Mouse (Mus musculus): ENCODE data around the gene Arfgap1. TPM values are rescaled to one million over a fixed set of nuclear protein-coding genes. Genes with fewer than 3 reads are reported as not detected.

Gene Arfgap1
- polyA plus RNA-seq (2015; fragmentation: Nextera tagmentation; extraction: Ambion mirVana) = 33.4 TPM in 2 replicates

GRCm38 (mm10) chr2:180967010-180967763 lies at the start of gene Arfgap1:
TSS of gene Arfgap1 (plus strand) at chr2:180967225.
- Histone ChIP-seq H3K9me3 (replicated peaks) (no peaks in the 10 kb centered on the region), H3K9ac (peak within 1 kb of the TSS; percentile 96), H3K36me3 (peaks cover 35% of the 10 kb centered on the region), H3K4me1 (replicated peaks) (peaks cover 49% of the 10 kb centered on the region), H3K4me2 (peak within 1 kb of the TSS; percentile 90), H3K4me3 (replicated peaks) (peak within 1 kb of the TSS; percentile 96), H3K27ac (peak within 1 kb of the TSS; percentile 87), H3K27me3 (no peaks in the 10 kb centered on the region)
- ATAC-seq (ENCODE audit: low read depth) (peak; percentile 92), DNase-seq (peak; percentile 79)
- under 1% methylated on average over 57 of the region's 57 CpGs for WGBS (ENCODE audit: insufficient replicate concordance)

- peak overlapping the region; percentile 86 for H3K27ac ChIP-seq
- DNase-seq = peak; percentile 8
- WGBS (ENCODE audit: insufficient replicate concordance) = under 1% methylated on average over 57 of the region's 61 CpGs
- H3K9ac ChIP-seq = peak overlapping the region; percentile 100
- H3K36me3 ChIP-seq = peaks cover 35% of the 10 kb centered on the region
- H3K4me1 ChIP-seq (replicated peaks) = peaks cover 43% of the 10 kb centered on the region
- ATAC-seq (ENCODE audit: low read depth) = no peak; the same call in none of the 2 replicates
- H3K4me2 ChIP-seq = peak overlapping the region; percentile 86
- no peaks in the 10 kb centered on the region for H3K9me3 ChIP-seq (replicated peaks)
- peak overlapping the region; percentile 100 for H3K4me3 ChIP-seq (replicated peaks)
- H3K27me3 ChIP-seq = no peaks in the 10 kb centered on the region
Measured at GRCm38 (mm10) chr2:180919913-180920809, 46.9 kb upstream of the Arfgap1 start.

- Histone ChIP-seq H3K4me3 (replicated peaks) (peak within 1 kb of the TSS; percentile 100), H3K4me2 (peak within 1 kb of the TSS; percentile 86), H3K36me3 (peaks cover 28% of the 10 kb centered on the region), H3K27ac (peak within 1 kb of the TSS; percentile 86), H3K9ac (peak within 1 kb of the TSS; percentile 100), H3K4me1 (replicated peaks) (peaks cover 36% of the 10 kb centered on the region), H3K27me3 (no peaks in the 10 kb centered on the region), H3K9me3 (replicated peaks) (no peaks in the 10 kb centered on the region)
- DNase-seq (peak; percentile 98), ATAC-seq (ENCODE audit: low read depth) (peak; percentile 95)
- 1% methylated on average over 45 of the region's 56 CpGs for WGBS (ENCODE audit: insufficient replicate concordance)
Measured at GRCm38 (mm10) chr2:180920810-180921400, 46.1 kb upstream of the Arfgap1 start, which contains the start of gene Ythdf1. TSS of gene Ythdf1 (minus strand) at chr2:180920949.

- WGBS (ENCODE audit: insufficient replicate concordance) = 76% methylated on average over 6 of the region's 6 CpGs
- Histone ChIP-seq H3K27ac (no peak overlapping the region), H3K9ac (no peak overlapping the region), H3K4me2 (no peak overlapping the region), H3K9me3 (replicated peaks) (no peaks in the 10 kb centered on the region), H3K27me3 (no peaks in the 10 kb centered on the region), H3K36me3 (peaks cover 11% of the 10 kb centered on the region), H3K4me3 (replicated peaks) (no peak overlapping the region), H3K4me1 (replicated peaks) (peaks cover 24% of the 10 kb centered on the region)
- DNase-seq = no peak
- ATAC-seq (ENCODE audit: low read depth) = no peak
Measured at GRCm38 (mm10) chr2:180922739-180923138, 44.3 kb upstream of the Arfgap1 start.

GRCm38 (mm10) chr2:180925176-180925575 lies 41.8 kb upstream of the Arfgap1 start:
- H3K4me2 ChIP-seq = no peak overlapping the region
- WGBS (ENCODE audit: insufficient replicate concordance) = 3% methylated on average over 4 of the region's 4 CpGs
- no peak for ATAC-seq (ENCODE audit: low read depth)

GRCm38 (mm10) chr2:180928723-180929122 lies 38.3 kb upstream of the Arfgap1 start, which contains the start of gene Birc7:
TSS of gene Birc7 (plus strand) at chr2:180929023.
- no peak within 1 kb of the TSS for H3K4me3 ChIP-seq (replicated peaks)
- H3K4me2 ChIP-seq = no peak within 1 kb of the TSS
- H3K9ac ChIP-seq = no peak within 1 kb of the TSS
- H3K36me3 ChIP-seq = no peaks in the 10 kb centered on the region
- WGBS (ENCODE audit: insufficient replicate concordance) = 51% methylated on average over 4 of the region's 4 CpGs
- no peak within 1 kb of the TSS for H3K27ac ChIP-seq
- H3K27me3 ChIP-seq = no peaks in the 10 kb centered on the region
- no peaks in the 10 kb centered on the region for H3K9me3 ChIP-seq (replicated peaks)
- DNase-seq (no peak), ATAC-seq (ENCODE audit: low read depth) (no peak)
- H3K4me1 ChIP-seq (replicated peaks) = no peaks in the 10 kb centered on the region

More at GRCm38 (mm10) chr2:180925176-180925575, 41.8 kb upstream of the Arfgap1 start:
- DNase-seq = peak; percentile 50
- H3K4me1 ChIP-seq (replicated peaks) = peaks cover 4% of the 10 kb centered on the region
- no peak overlapping the region for H3K4me3 ChIP-seq (replicated peaks)
- no peaks in the 10 kb centered on the region for H3K9me3 ChIP-seq (replicated peaks)
- H3K36me3 ChIP-seq = no peaks in the 10 kb centered on the region
- no peaks in the 10 kb centered on the region for H3K27me3 ChIP-seq
- no peak overlapping the region for H3K27ac ChIP-seq
- H3K9ac ChIP-seq = no peak overlapping the region

- no peak overlapping the region for H3K9ac ChIP-seq
- no peak overlapping the region for H3K4me2 ChIP-seq
- H3K27ac ChIP-seq = no peak overlapping the region
- 48% methylated on average over 1 of the region's 1 CpGs for WGBS (ENCODE audit: insufficient replicate concordance)
- H3K9me3 ChIP-seq (replicated peaks) = no peaks in the 10 kb centered on the region
- no peaks in the 10 kb centered on the region for H3K4me1 ChIP-seq (replicated peaks)
- DNase-seq (no peak), ATAC-seq (ENCODE audit: low read depth) (no peak)
- H3K36me3 ChIP-seq = no peaks in the 10 kb centered on the region
- H3K27me3 ChIP-seq = peaks cover 3% of the 10 kb centered on the region; the same call in 1 of the 2 replicates
- no peak overlapping the region for H3K4me3 ChIP-seq (replicated peaks)
Measured at GRCm38 (mm10) chr2:180932418-180932817, 34.6 kb upstream of the Arfgap1 start.

GRCm38 (mm10) chr2:180940187-180940586 lies 26.8 kb upstream of the Arfgap1 start:
- no peak for ATAC-seq (ENCODE audit: low read depth)

GRCm38 (mm10) chr2:180941869-180942268 lies 25.2 kb upstream of the Arfgap1 start:
- DNase-seq (no peak), ATAC-seq (ENCODE audit: low read depth) (no peak)
- H3K27ac ChIP-seq = no peak overlapping the region
- no peaks in the 10 kb centered on the region for H3K36me3 ChIP-seq
- H3K4me3 ChIP-seq (replicated peaks) = no peak overlapping the region
- H3K4me1 ChIP-seq (replicated peaks) = no peaks in the 10 kb centered on the region
- no peaks in the 10 kb centered on the region for H3K27me3 ChIP-seq
- H3K9ac ChIP-seq = no peak overlapping the region
- H3K9me3 ChIP-seq (replicated peaks) = no peaks in the 10 kb centered on the region
- no peak overlapping the region for H3K4me2 ChIP-seq

More at GRCm38 (mm10) chr2:180940187-180940586, 26.8 kb upstream of the Arfgap1 start:
- Histone ChIP-seq H3K36me3 (no peaks in the 10 kb centered on the region), H3K4me1 (replicated peaks) (no peaks in the 10 kb centered on the region), H3K4me3 (replicated peaks) (no peak overlapping the region), H3K9me3 (replicated peaks) (no peaks in the 10 kb centered on the region), H3K27ac (no peak overlapping the region), H3K4me2 (no peak overlapping the region), H3K27me3 (no peaks in the 10 kb centered on the region), H3K9ac (no peak overlapping the region)
- DNase-seq = no peak

- DNase-seq = no peak
- 13% methylated on average over 1 of the region's 1 CpGs for WGBS (ENCODE audit: insufficient replicate concordance)
- Histone ChIP-seq H3K4me1 (replicated peaks) (no peaks in the 10 kb centered on the region), H3K27ac (no peak overlapping the region), H3K36me3 (no peaks in the 10 kb centered on the region), H3K4me3 (replicated peaks) (no peak overlapping the region), H3K9ac (no peak overlapping the region), H3K4me2 (no peak overlapping the region), H3K9me3 (replicated peaks) (no peaks in the 10 kb centered on the region), H3K27me3 (peaks cover 41% of the 10 kb centered on the region)
- ATAC-seq (ENCODE audit: low read depth) = no peak
Measured at GRCm38 (mm10) chr2:180949947-180950346, 17.1 kb upstream of the Arfgap1 start.

GRCm38 (mm10) chr2:180952731-180953171 lies 14.3 kb upstream of the Arfgap1 start:
- ATAC-seq (ENCODE audit: low read depth) (no peak), DNase-seq (no peak)
- WGBS (ENCODE audit: insufficient replicate concordance) = 22% methylated on average over 9 of the region's 9 CpGs
- Histone ChIP-seq H3K9me3 (replicated peaks) (no peaks in the 10 kb centered on the region), H3K27me3 (peaks cover 64% of the 10 kb centered on the region), H3K4me2 (no peak overlapping the region), H3K27ac (no peak overlapping the region), H3K4me1 (replicated peaks) (no peaks in the 10 kb centered on the region), H3K36me3 (no peaks in the 10 kb centered on the region), H3K9ac (no peak overlapping the region), H3K4me3 (replicated peaks) (no peak overlapping the region)

All from liver, embryonic 13.5 days (tissue).